Mouse (Mus musculus) Muller cell, postnatal 12 days (primary cell): Measurements from ENCODE around the gene Cox8a.

Source experiments
- DNase-seq: peaks from one replicate; pipeline ENCODE4 v3.0.0-alpha.2; 2015; ENCODE audit errors: inconsistent ontology term

The Cox8a gene

GRCm38 (mm10) chr19:7223488-7223887 lies 6.1 kb upstream of the Cox8a start:
- DNase-seq: no peak

- no peak for DNase-seq
These were observed 4.8 kb upstream of the Cox8a start for GRCm38 (mm10) chr19:7222196-7222595.

GRCm38 (mm10) chr19:7218753-7219152 lies 1.3 kb upstream of the Cox8a start:
- no peak for DNase-seq

- DNase-seq: no peak
These were observed 481 bp upstream of the Cox8a start for GRCm38 (mm10) chr19:7217926-7218267.

GRCm38 (mm10) chr19:7214484-7214883 lies 2.9 kb downstream of the Cox8a start:
- DNase-seq: no peak

- DNase-seq: no peak
These were observed 4.4 kb downstream of the Cox8a start for GRCm38 (mm10) chr19:7213010-7213409.

GRCm38 (mm10) chr19:7212216-7212615 lies 5.2 kb downstream of the Cox8a start:
- no peak for DNase-seq

GRCm38 (mm10) chr19:7209907-7210646 lies 7.3 kb downstream of the Cox8a start:
- no peak for DNase-seq

GRCm38 (mm10) chr19:7205753-7206736 lies 11.4 kb downstream of the Cox8a start, which contains the start of gene Otub1:
Otub1 (minus strand) TSS chr19:7206316.
- peak; percentile 96 for DNase-seq

- no peak for DNase-seq
These were observed 12.1 kb downstream of the Cox8a start for GRCm38 (mm10) chr19:7205326-7205725.

- DNase-seq: peak; percentile 20
These were observed 12.5 kb downstream of the Cox8a start for GRCm38 (mm10) chr19:7204898-7205297.

- no peak for DNase-seq
These were observed 17.0 kb downstream of the Cox8a start for GRCm38 (mm10) chr19:7200427-7200826.

- no peak for DNase-seq
These were observed 18.3 kb downstream of the Cox8a start for GRCm38 (mm10) chr19:7199089-7199488.

- no peak for DNase-seq
These were observed 20.0 kb downstream of the Cox8a start for GRCm38 (mm10) chr19:7197445-7197844.

GRCm38 (mm10) chr19:7196741-7197270 lies 20.6 kb downstream of the Cox8a start:
- DNase-seq: peak; percentile 58

- peak; percentile 62 for DNase-seq
These were observed 21.3 kb downstream of the Cox8a start for GRCm38 (mm10) chr19:7195900-7196728.

- no peak for DNase-seq
These were observed 24.9 kb downstream of the Cox8a start for GRCm38 (mm10) chr19:7192561-7192967.

- no peak for DNase-seq
These were observed 25.8 kb downstream of the Cox8a start for GRCm38 (mm10) chr19:7191639-7192038.

GRCm38 (mm10) chr19:7190986-7191385 lies 26.4 kb downstream of the Cox8a start:
- DNase-seq: no peak

- DNase-seq: no peak
These were observed 28.4 kb downstream of the Cox8a start for GRCm38 (mm10) chr19:7189026-7189425.

GRCm38 (mm10) chr19:7187157-7187556 lies 30.3 kb downstream of the Cox8a start:
- DNase-seq: no peak
